Mouse (Mus musculus) hindbrain, embryonic 12.5 days (tissue): ENCODE measurements around the gene Atp8b3. TPM values are rescaled to one million over a fixed set of nuclear protein-coding genes. Genes with fewer than 3 reads are reported as not detected.
A peak's percentile ranks its signal among the peaks of the same experiment; 100 is the strongest.

ENCODE experiments used
- ATAC-seq: fragments of 200-750 bp; cut with Nextera tagmentation; 2 replicates; pipeline ENCODE4 v1.8.0; 2017; ENCODE audit warnings: moderate TSS enrichment; ENCODE audit not compliant: low FRiP score
- H3K27ac ChIP-seq: fragments of 300-500 bp; sonication (generic); 2 replicates; pipeline ENCODE4 v1.5.1; 2016; ENCODE audit warnings: mild to moderate bottlenecking
- H3K27me3 ChIP-seq: fragments of 300-500 bp; sonication (generic); 2 replicates; pipeline ENCODE4 v1.6.1; 2016; ENCODE audit warnings: mild to moderate bottlenecking
- H3K36me3 ChIP-seq: fragments of 300-500 bp; sonication (generic); 2 replicates; pipeline ENCODE4 v1.6.1; 2016; ENCODE audit warnings: mild to moderate bottlenecking
- H3K4me1 ChIP-seq: fragments of 300-500 bp; sonication (generic); 2 replicates; pipeline ENCODE4 v1.6.1; 2016
- H3K4me2 ChIP-seq: fragments of 300-500 bp; sonication (generic); replicated peaks from 2 replicates; pipeline ENCODE4 v1.6.1; 2016; ENCODE audit warnings: mild to moderate bottlenecking
- H3K4me3 ChIP-seq: fragments of 300-500 bp; sonication (generic); 2 replicates; pipeline ENCODE4 v1.5.1; 2016; ENCODE audit warnings: mild to moderate bottlenecking
- H3K9ac ChIP-seq: fragments of 300-500 bp; sonication (generic); 2 replicates; pipeline ENCODE4 v1.6.1; 2016; ENCODE audit warnings: mild to moderate bottlenecking, moderate library complexity
- H3K9me3 ChIP-seq: fragments of 300-500 bp; sonication (generic); replicated peaks from 2 replicates; pipeline ENCODE4 v1.6.1; 2016; ENCODE audit warnings: mild to moderate bottlenecking
- WGBS: fragments of 180-500 bp; shearing (Covaris S2); methylation state at CpG from one replicate; pipeline ENCODE4 v1.1.7; 2016; 5-methylcytosine and 5-hydroxymethylcytosine counted together
- polyA plus RNA-seq: library from polyadenylated mRNA; unstranded; fragments of >200 nt; fragmentation: Nextera tagmentation; extraction: Ambion mirVana; gene quantifications from 2 replicates; pipeline ENCODE4 v1.2.1, GENCODE M21; 2016

The Atp8b3 gene
- polyA plus RNA-seq, 1 experiment from 2014 or later: 0.93 TPM

DNA sequence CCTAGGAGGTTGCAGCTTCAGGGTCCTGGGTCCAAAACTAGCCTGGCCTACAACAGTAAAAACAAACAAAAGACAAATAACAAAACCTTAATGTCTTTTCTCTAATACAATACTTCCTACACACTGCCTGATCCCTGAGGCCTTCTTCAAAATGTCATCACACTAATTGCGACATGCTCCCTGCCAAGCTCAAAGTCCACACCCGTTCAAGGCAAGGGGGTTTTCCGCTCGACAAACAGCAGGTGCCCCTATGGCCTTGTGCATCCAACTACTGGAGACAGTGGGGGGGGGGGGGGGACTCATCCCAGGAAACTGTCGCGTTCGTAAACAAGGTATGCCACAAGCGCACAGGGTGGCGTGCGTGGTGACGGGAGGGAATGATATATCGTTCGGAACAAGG lies 21.7 kb upstream of the Atp8b3 start:
- Histone ChIP-seq H3K4me2 (peak overlapping the region; percentile 94), H3K9me3 (no peaks in the 10 kb centered on the region), H3K27me3 (no peaks in the 10 kb centered on the region), H3K36me3 (no peaks in the 10 kb centered on the region), H3K9ac (peak overlapping the region; percentile 94), H3K4me3 (peak overlapping the region; percentile 98), H3K27ac (no peak overlapping the region), H3K4me1 (peaks cover 40% of the 10 kb centered on the region)
- 2% methylated on average over 13 of the region's 13 CpGs for WGBS
- ATAC-seq: no peak

DNA sequence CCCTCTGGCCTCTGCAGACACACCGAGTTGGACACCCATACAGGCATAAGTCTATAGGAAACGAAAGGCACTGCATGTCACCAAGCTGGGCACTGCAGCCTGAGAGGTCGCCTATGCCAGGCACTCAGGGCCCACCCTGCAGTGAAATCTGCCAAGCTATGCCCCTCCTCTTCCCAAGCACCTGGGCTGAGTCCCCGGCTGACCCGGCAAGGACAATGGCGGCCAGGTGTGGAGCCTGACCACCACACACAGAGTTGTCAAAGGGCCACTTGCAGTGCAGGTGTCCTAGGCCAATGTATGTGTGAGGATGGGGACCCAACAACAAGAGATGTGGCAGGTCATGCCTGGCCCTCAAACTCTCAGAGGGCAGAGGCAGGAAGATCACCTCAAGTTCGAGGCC lies 20.5 kb upstream of the Atp8b3 start:
- H3K9ac ChIP-seq: no peak overlapping the region
- ATAC-seq: no peak
- 84% methylated on average over 7 of the region's 7 CpGs for whole genome bisulfite sequencing
- H3K9me3 ChIP-seq: no peaks in the 10 kb centered on the region
- peaks cover 40% of the 10 kb centered on the region for H3K4me1 ChIP-seq
- H3K36me3 ChIP-seq: no peaks in the 10 kb centered on the region
- no peaks in the 10 kb centered on the region for H3K27me3 ChIP-seq
- H3K4me3 ChIP-seq: no peak overlapping the region
- H3K4me2 ChIP-seq: no peak overlapping the region; the same call in 1 of the 2 replicates
- H3K27ac ChIP-seq: no peak overlapping the region

DNA sequence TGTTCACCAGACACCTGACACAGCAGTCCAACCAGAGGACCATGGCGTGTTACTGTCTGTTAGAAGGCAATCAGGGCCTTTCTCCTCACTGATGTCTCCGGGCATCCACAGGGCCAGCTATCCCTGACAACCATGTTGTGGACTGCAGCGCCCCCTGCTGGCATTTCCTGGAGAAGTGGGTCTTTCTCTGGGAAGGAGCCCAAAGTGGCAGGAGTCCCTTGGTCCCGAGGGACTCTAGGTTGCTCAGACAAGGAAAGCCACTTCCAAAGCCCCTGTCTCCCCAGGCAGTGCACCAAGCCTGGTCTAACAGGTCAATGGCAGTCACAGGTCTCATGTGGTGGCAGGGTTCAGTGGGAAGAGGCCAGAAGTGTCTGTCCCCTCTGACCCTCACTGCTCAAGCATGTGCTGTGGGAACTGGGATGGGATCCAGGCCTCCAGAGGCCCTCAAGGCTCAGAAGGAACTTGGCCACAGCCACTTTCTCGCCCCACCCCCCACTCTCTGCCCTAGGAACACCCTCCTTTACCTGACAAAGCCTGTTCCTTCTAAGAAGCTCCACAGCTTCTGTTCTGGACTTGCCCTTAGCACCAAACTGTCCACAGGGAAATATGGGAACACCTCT lies 18.5 kb upstream of the Atp8b3 start:
- WGBS: 38% methylated on average over 5 of the region's 5 CpGs
- Histone ChIP-seq H3K27me3 (no peaks in the 10 kb centered on the region), H3K9me3 (no peaks in the 10 kb centered on the region), H3K27ac (no peak overlapping the region), H3K4me3 (no peak overlapping the region), H3K36me3 (no peaks in the 10 kb centered on the region), H3K4me2 (peak overlapping the region; percentile 15; the same call in 1 of the 2 replicates), H3K9ac (peak overlapping the region; percentile 23), H3K4me1 (peaks cover 34% of the 10 kb centered on the region)
- ATAC-seq: no peak

DNA sequence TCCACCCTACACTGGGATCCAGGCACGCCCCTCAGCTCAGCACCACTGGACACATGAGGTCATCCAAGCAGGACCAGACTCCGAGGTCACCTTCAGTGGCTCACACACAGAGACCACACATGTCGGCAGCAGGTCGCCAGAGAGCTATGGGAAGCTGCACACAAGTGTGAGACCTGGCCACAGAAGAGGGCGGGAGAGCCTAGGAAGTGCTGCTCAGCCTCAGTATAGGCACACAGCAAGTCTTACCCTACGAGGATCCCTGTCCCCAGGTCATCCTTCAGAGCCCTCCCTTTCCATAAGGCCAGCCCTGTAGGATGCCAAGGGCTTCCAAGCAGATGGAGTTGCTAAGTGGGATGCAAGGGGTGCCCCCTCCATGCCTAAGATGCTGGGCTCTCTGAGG lies 15.1 kb upstream of the Atp8b3 start:
- Histone ChIP-seq H3K9me3 (no peaks in the 10 kb centered on the region), H3K27ac (no peak overlapping the region), H3K4me2 (no peak overlapping the region), H3K27me3 (no peaks in the 10 kb centered on the region), H3K36me3 (peaks cover 18% of the 10 kb centered on the region), H3K4me3 (no peak overlapping the region), H3K9ac (no peak overlapping the region), H3K4me1 (peaks cover 13% of the 10 kb centered on the region)
- ATAC-seq: no peak
- whole genome bisulfite sequencing: 87% methylated on average over 6 of the region's 6 CpGs

- Histone ChIP-seq H3K9ac (no peak overlapping the region), H3K27ac (no peak overlapping the region), H3K4me3 (no peak overlapping the region), H3K27me3 (no peaks in the 10 kb centered on the region), H3K4me2 (no peak overlapping the region), H3K36me3 (peaks cover 22% of the 10 kb centered on the region), H3K9me3 (no peaks in the 10 kb centered on the region), H3K4me1 (peaks cover 16% of the 10 kb centered on the region)
- WGBS: 92% methylated on average over 8 of the region's 8 CpGs
- ATAC-seq: no peak
Measured at GRCm38 (mm10) chr10:80553575-80553974, 14.7 kb upstream of the Atp8b3 start.

- H3K9me3 ChIP-seq: no peaks in the 10 kb centered on the region
- H3K27me3 ChIP-seq: no peaks in the 10 kb centered on the region
- H3K9ac ChIP-seq: no peak overlapping the region
- no peak for ATAC-seq
- peaks cover 32% of the 10 kb centered on the region for H3K36me3 ChIP-seq
- H3K4me2 ChIP-seq: no peak overlapping the region
- no peak overlapping the region for H3K27ac ChIP-seq
- H3K4me1 ChIP-seq: peaks cover 10% of the 10 kb centered on the region
- WGBS: 68% methylated on average over 9 of the region's 9 CpGs
- H3K4me3 ChIP-seq: no peak overlapping the region
Measured at GRCm38 (mm10) chr10:80552364-80552763, 13.4 kb upstream of the Atp8b3 start.

GRCm38 (mm10) chr10:80549279-80549678 lies 10.4 kb upstream of the Atp8b3 start:
- ATAC-seq: no peak
- Histone ChIP-seq H3K27me3 (no peaks in the 10 kb centered on the region), H3K27ac (no peak overlapping the region), H3K4me2 (no peak overlapping the region), H3K9ac (no peak overlapping the region), H3K36me3 (peaks cover 63% of the 10 kb centered on the region), H3K4me1 (peaks cover 6% of the 10 kb centered on the region), H3K9me3 (no peaks in the 10 kb centered on the region), H3K4me3 (no peak overlapping the region)
- 91% methylated on average over 21 of the region's 21 CpGs for WGBS

- WGBS: 78% methylated on average over 10 of the region's 10 CpGs
- Histone ChIP-seq H3K4me2 (no peak overlapping the region), H3K4me1 (peaks cover 6% of the 10 kb centered on the region), H3K4me3 (no peak overlapping the region), H3K27me3 (no peaks in the 10 kb centered on the region), H3K9ac (no peak overlapping the region), H3K27ac (0 out of 2 replicates have a peak overlapping the region, but pooled peaks have one; percentile 32), H3K9me3 (no peaks in the 10 kb centered on the region), H3K36me3 (peaks cover 70% of the 10 kb centered on the region)
- ATAC-seq: peak; percentile 54
Measured at GRCm38 (mm10) chr10:80548428-80549006, 9.6 kb upstream of the Atp8b3 start.

GRCm38 (mm10) chr10:80547539-80547938 lies 8.6 kb upstream of the Atp8b3 start:
- no peak overlapping the region for H3K9ac ChIP-seq
- peaks cover 6% of the 10 kb centered on the region for H3K4me1 ChIP-seq
- H3K4me3 ChIP-seq: no peak overlapping the region
- peaks cover 80% of the 10 kb centered on the region for H3K36me3 ChIP-seq
- H3K9me3 ChIP-seq: no peaks in the 10 kb centered on the region
- ATAC-seq: no peak
- H3K4me2 ChIP-seq: no peak overlapping the region
- H3K27ac ChIP-seq: no peak overlapping the region
- WGBS: 87% methylated on average over 15 of the region's 15 CpGs
- no peaks in the 10 kb centered on the region for H3K27me3 ChIP-seq

GRCm38 (mm10) chr10:80546945-80547344 lies 8.0 kb upstream of the Atp8b3 start:
- H3K4me1 ChIP-seq: peaks cover 6% of the 10 kb centered on the region
- no peak overlapping the region for H3K27ac ChIP-seq
- no peak for ATAC-seq
- H3K9me3 ChIP-seq: no peaks in the 10 kb centered on the region
- H3K36me3 ChIP-seq: peaks cover 86% of the 10 kb centered on the region
- H3K4me2 ChIP-seq: no peak overlapping the region
- H3K4me3 ChIP-seq: no peak overlapping the region
- no peaks in the 10 kb centered on the region for H3K27me3 ChIP-seq
- WGBS: 92% methylated on average over 4 of the region's 4 CpGs
- no peak overlapping the region for H3K9ac ChIP-seq

DNA sequence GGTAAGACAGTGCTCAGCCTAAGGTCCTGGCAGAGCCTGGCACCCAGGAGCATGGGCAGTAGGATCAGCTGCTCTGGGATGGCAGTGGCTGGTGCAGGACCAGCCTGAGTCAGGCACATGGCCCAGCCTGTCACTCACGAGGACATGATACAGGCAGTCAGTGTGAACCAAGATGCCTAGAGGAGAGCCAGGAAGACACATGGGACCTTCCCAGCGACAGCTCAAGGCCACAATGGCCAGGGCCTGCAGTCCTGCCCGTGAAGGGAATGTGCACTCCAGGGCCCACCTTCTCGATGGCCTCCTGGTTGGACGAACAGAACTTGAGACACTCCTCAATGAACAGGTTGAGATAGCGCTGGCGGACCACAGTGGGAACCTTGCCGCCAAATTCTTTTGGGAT lies 6.7 kb upstream of the Atp8b3 start:
- Histone ChIP-seq H3K9ac (no peak overlapping the region), H3K36me3 (peaks cover 91% of the 10 kb centered on the region)
- WGBS: 94% methylated on average over 8 of the region's 8 CpGs

DNA sequence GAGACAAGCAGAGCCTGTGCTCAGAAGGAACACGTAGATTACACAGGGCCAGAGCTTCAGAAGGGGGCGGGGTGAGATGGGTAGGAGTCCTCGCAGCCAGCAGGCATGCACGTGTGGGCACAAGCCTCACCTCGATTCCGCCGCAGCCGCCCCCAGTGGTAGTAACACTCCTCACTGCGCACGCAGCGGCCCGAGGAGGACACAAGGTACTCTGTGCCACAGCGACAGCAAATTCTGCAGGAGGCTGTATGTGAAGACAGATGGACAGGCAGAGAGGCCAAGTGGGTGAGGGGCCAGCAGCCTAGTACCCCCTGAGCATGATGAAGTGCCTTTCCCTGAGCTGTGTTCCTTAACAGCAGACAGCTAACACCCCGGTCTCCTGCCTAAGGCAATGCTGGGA lies 4.9 kb upstream of the Atp8b3 start:
- Histone ChIP-seq H3K4me1 (peaks cover 8% of the 10 kb centered on the region), H3K4me2 (no peak overlapping the region), H3K9ac (no peak overlapping the region), H3K9me3 (no peaks in the 10 kb centered on the region), H3K27ac (no peak overlapping the region), H3K36me3 (peaks cover 74% of the 10 kb centered on the region), H3K27me3 (peaks cover 6% of the 10 kb centered on the region), H3K4me3 (no peak overlapping the region)
- ATAC-seq: no peak
- WGBS: 96% methylated on average over 14 of the region's 14 CpGs

More for the DNA sequence above, 6.7 kb upstream of the Atp8b3 start:
- no peak overlapping the region for H3K4me3 ChIP-seq
- H3K9me3 ChIP-seq: no peaks in the 10 kb centered on the region
- no peaks in the 10 kb centered on the region for H3K27me3 ChIP-seq
- H3K27ac ChIP-seq: no peak overlapping the region
- H3K4me1 ChIP-seq: peaks cover 6% of the 10 kb centered on the region
- ATAC-seq: no peak
- no peak overlapping the region for H3K4me2 ChIP-seq

DNA sequence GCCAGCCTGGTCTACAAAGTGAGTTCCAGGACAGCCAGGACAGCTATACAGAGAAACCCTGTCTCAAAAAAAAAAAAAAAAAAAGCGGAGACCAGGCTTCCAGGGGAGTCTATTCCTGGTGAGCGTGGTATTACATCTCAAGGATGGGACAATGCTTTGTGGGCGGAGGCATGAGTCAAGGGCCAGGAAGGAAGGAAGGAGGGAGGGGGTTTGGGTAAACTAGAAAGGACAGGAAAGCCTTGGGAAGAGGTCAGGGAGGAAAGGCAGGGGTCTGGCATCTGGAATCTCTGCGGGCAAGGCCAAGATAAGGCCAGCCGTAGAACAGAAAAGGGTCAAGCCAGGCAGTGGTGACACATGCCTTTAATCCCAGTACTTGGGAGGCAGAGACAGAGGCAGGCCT lies 569 bp upstream of the Atp8b3 start:
- H3K4me1 ChIP-seq: peaks cover 5% of the 10 kb centered on the region; the same call in 1 of the 2 replicates
- H3K4me2 ChIP-seq: no peak overlapping the region
- ATAC-seq: no peak
- H3K9me3 ChIP-seq: no peaks in the 10 kb centered on the region
- H3K4me3 ChIP-seq: no peak overlapping the region
- H3K27me3 ChIP-seq: peaks cover 47% of the 10 kb centered on the region
- 58% methylated on average over 5 of the region's 5 CpGs for WGBS
- no peak overlapping the region for H3K9ac ChIP-seq
- H3K36me3 ChIP-seq: peaks cover 33% of the 10 kb centered on the region
- no peak overlapping the region for H3K27ac ChIP-seq
